ENCODE assay signal across 18 mouse cellular contexts in the genomic region with DNA sequence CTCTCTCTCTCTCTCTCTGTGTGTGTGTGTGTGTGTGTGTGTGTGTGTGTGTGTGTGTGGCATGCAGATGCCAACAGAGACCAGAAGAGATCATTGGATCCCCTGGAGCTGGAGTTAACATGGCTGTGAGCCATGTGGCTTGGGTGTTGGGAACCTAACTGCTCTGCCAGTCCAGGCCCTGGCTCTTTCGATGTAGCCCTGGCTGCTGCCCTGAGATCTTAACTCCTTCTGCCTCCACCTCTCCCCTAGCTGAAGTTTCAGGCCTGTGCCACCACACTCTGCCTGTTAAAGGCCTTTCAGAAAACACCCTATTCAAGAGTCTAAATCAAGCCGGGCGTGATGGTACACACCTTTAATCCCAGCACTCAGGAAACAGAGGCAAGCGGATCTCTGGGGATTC. TPM values are rescaled to one million over a fixed set of nuclear protein-coding genes. Genes with fewer than 3 reads are reported as not detected.
DNase-seq lines count a peak whose midpoint lies in the region; ATAC-seq and TF ChIP-seq lines count a peak whose summit lies in the region.
"Had no signal": no experiment of that assay in that cellular context is flagged by ENCODE, and none has a peak within 500 bp of the region (broad histone marks: within the 10 kb centered on the region; RNA-seq: fewer than 3 reads in every experiment).

No protein-coding gene starts in this region.

- H3K27me3 ChIP-seq in heart, embryonic 13.5 days (replicated peaks) = no peaks in the 10 kb centered on the region
- no peaks in the 10 kb centered on the region for H3K27me3 ChIP-seq in limb, embryonic 10.5 days (ENCODE audit: low read depth, poor library complexity, severe bottlenecking)
- H3K27me3 ChIP-seq in forebrain, embryonic 13.5 days = no peaks in the 10 kb centered on the region
- H3K27me3 ChIP-seq: forebrain, embryonic 12.5 days; intestine, embryonic 15.5 days; liver, embryonic 15.5 days; midbrain, embryonic 12.5 days had no signal

- H3K9me3 ChIP-seq in heart, embryonic 13.5 days = no peaks in the 10 kb centered on the region
- H3K9me3 ChIP-seq in limb, embryonic 10.5 days (replicated peaks) = no peaks in the 10 kb centered on the region
- no peaks in the 10 kb centered on the region for H3K9me3 ChIP-seq in forebrain, embryonic 13.5 days (replicated peaks)
- H3K9me3 ChIP-seq: forebrain, embryonic 12.5 days; intestine, embryonic 15.5 days; liver, embryonic 15.5 days; midbrain, embryonic 12.5 days had no signal

- H3K36me3 ChIP-seq in heart, embryonic 13.5 days = no peaks in the 10 kb centered on the region
- H3K36me3 ChIP-seq in limb, embryonic 10.5 days = no peaks in the 10 kb centered on the region
- no peaks in the 10 kb centered on the region for H3K36me3 ChIP-seq in forebrain, embryonic 13.5 days (ENCODE audit: poor library complexity, severe bottlenecking)
- H3K36me3 ChIP-seq: forebrain, embryonic 12.5 days; intestine, embryonic 15.5 days; liver, embryonic 15.5 days; midbrain, embryonic 12.5 days had no signal

- no peak overlapping the region for H3K9ac ChIP-seq in heart, embryonic 13.5 days
- no peak overlapping the region for H3K9ac ChIP-seq in forebrain, embryonic 13.5 days
- H3K9ac ChIP-seq: forebrain, embryonic 12.5 days; intestine, embryonic 15.5 days; liver, embryonic 15.5 days; midbrain, embryonic 12.5 days had no signal

- no peak overlapping the region for H3K4me2 ChIP-seq in heart, embryonic 13.5 days
- H3K4me2 ChIP-seq in forebrain, embryonic 13.5 days = no peak overlapping the region
- H3K4me2 ChIP-seq: forebrain, embryonic 12.5 days; intestine, embryonic 15.5 days; liver, embryonic 15.5 days; midbrain, embryonic 12.5 days had no signal

- peak overlapping the region; percentile 32; the same call in 1 of the 2 replicates for H3K27ac ChIP-seq in heart, embryonic 13.5 days (replicated peaks)
- peak overlapping the region; percentile 73 for H3K27ac ChIP-seq in gastrocnemius, adult 2 months
- peak overlapping the region; percentile 57; the same call in 1 of the 2 replicates for H3K27ac ChIP-seq in limb, embryonic 10.5 days
- H3K27ac ChIP-seq in forebrain, embryonic 13.5 days = no peak overlapping the region
- H3K27ac ChIP-seq: forebrain, embryonic 12.5 days; intestine, embryonic 15.5 days; liver, embryonic 15.5 days; midbrain, embryonic 12.5 days had no signal

- DNase-seq in heart, postnatal 4 days = no peak
- peak; percentile 13 for DNase-seq in left cerebral cortex, postnatal 4 days
- DNase-seq in left cerebral cortex, adult 9 months (ENCODE audit: low spot score in 2 of 2) = no peak
- DNase-seq in gastrocnemius, adult 2 months = peak; percentile 82
- no peak for DNase-seq in limb, embryonic 10.5 days (ENCODE audit: low spot score)
- no peak for DNase-seq in cerebellum, adult 9-10 months
- DNase-seq: cerebellum, postnatal 25 days; layer of hippocampus, adult 9-11 months had no signal

- peaks cover 33% of the 10 kb centered on the region for H3K4me1 ChIP-seq in heart, embryonic 13.5 days
- H3K4me1 ChIP-seq in limb, embryonic 10.5 days = peaks cover 25% of the 10 kb centered on the region
- H3K4me1 ChIP-seq in forebrain, embryonic 13.5 days = peaks cover 20% of the 10 kb centered on the region
- H3K4me1 ChIP-seq: liver, embryonic 15.5 days; midbrain, embryonic 12.5 days had no signal

- ATAC-seq in heart, embryonic 13.5 days (ENCODE audit: extremely low read depth, insufficient number of reproducible peaks, low FRiP score, low TSS enrichment) = no peak
- ATAC-seq in forebrain, embryonic 13.5 days = no peak
- ATAC-seq: activated CD4-positive, CD25-positive, alpha-beta regulatory T cell, adult 4 months; intestine, embryonic 15.5 days had no signal

- H3K4me3 ChIP-seq in heart, embryonic 13.5 days = no peak overlapping the region
- H3K4me3 ChIP-seq in gastrocnemius, adult 2 months = no peak overlapping the region
- no peak overlapping the region for H3K4me3 ChIP-seq in limb, embryonic 10.5 days
- no peak overlapping the region for H3K4me3 ChIP-seq in forebrain, embryonic 13.5 days
- H3K4me3 ChIP-seq: forebrain, embryonic 12.5 days; intestine, embryonic 15.5 days; liver, embryonic 15.5 days; midbrain, embryonic 12.5 days; myocyte had no signal

- intact Hi-C loops in left cerebral cortex, postnatal 4 days (cut with DNase I) = loop anchor here (10.0 kb wide), 1 partner anchor 353 kb away; no protein-coding TSS in a partner anchor
- intact Hi-C loops in gastrocnemius, adult 2 months (cut with DNase I) = loop anchor here (5.0 kb wide), 1 partner anchor 41 kb away; a partner anchor contains a TSS

- TF ChIP-seq CTCF in gastrocnemius, adult 2 months (IDR thresholded peaks at IDR 0.05) = no peak

- WGBS in heart, embryonic 13.5 days = 70% methylated on average over 4 of the region's 4 CpGs
- 83% methylated on average over 4 of the region's 4 CpGs for whole genome bisulfite sequencing in limb, embryonic 10.5 days
- WGBS in forebrain, embryonic 13.5 days = 65% methylated on average over 4 of the region's 4 CpGs

RNA-seq across cellular contexts. Expression of a gene that starts 41.3 kb away (rescaled TPM):
- polyA plus RNA-seq in heart, embryonic 13.5 days (2015; fragmentation: Nextera tagmentation; extraction: Ambion mirVana) = 9.7 and 10.5 TPM in 2 replicates
- 10 to 100 TPM; 13.3 to 15.9 TPM for total RNA-seq in heart, postnatal 4 days (2021)
- 10 to 100 TPM; 25.7 to 28.8 TPM for total RNA-seq in left cerebral cortex, postnatal 4 days (2021)
- total RNA-seq in gastrocnemius, adult 2 months (2021) = 10 to 100 TPM; 21.0 to 29.4 TPM
- 4.0 and 6.4 TPM in 2 replicates for polyA plus RNA-seq in limb, embryonic 10.5 days (2016; fragmentation: Nextera tagmentation; extraction: Ambion mirVana)
- polyA plus RNA-seq in forebrain, embryonic 13.5 days (2015; fragmentation: Nextera tagmentation; extraction: Ambion mirVana) = 25.7 and 28.4 TPM in 2 replicates

RNA-seq across cellular contexts. Expression of a gene that starts 49.7 kb away (rescaled TPM):
- polyA plus RNA-seq in heart, embryonic 13.5 days (2015; fragmentation: Nextera tagmentation; extraction: Ambion mirVana) = 0.08 and 0.11 TPM in 2 replicates
- total RNA-seq in heart, postnatal 4 days (2021) = not detected
- under 1 TPM in 1 of 2 experiments, not detected in 1; 0.16 TPM for total RNA-seq in left cerebral cortex, postnatal 4 days (2021)
- not detected for total RNA-seq in gastrocnemius, adult 2 months (2021)
- polyA plus RNA-seq in limb, embryonic 10.5 days (2016; fragmentation: Nextera tagmentation; extraction: Ambion mirVana) = 0.08 TPM in 1 of 2 replicates, not detected in the other
- 1.2 and 2.2 TPM in 2 replicates for polyA plus RNA-seq in forebrain, embryonic 13.5 days (2015; fragmentation: Nextera tagmentation; extraction: Ambion mirVana)
- total RNA-seq: hematopoietic stem cell, adult 5-6 weeks had no signal
- polyA plus RNA-seq: activated CD4-positive, CD25-positive, alpha-beta regulatory T cell, adult 4 months; gonadal fat pad, adult 2 months; myocyte had no signal

Comparison
In these comparisons a context has a peak if more than half of its experiments do, and no peak if none do; other contexts are left out.
1. DNase-seq: peak in left cerebral cortex, postnatal 4 days (single experiment) and gastrocnemius, adult 2 months (single experiment); none in heart, postnatal 4 days (single experiment), left cerebral cortex, adult 9 months (0 of 2), limb, embryonic 10.5 days (single experiment) and cerebellum, adult 9-10 months (single experiment).